Mouse (Mus musculus) heart, postnatal 36 days (tissue): Measurements from ENCODE around the gene Nudt8. TPM values are rescaled to one million over a fixed set of nuclear protein-coding genes. Genes with fewer than 3 reads are reported as not detected.
"Not testable (repeated sequence)": the region's sequence is repeated elsewhere in the genome, so short reads cannot be mapped to it uniquely, and the experiment has no call there.

Source experiments
- DNase-seq, 2 experiments: peaks; one replicate each; pipeline ENCODE4 v3.0.0; 2021 to 2022
- intact Hi-C: fragments of 180-260 bp; cut with DNase I; formaldehyde crosslinking; loops from one replicate; pipeline ENCODE4 v1.15.1; 2025
- total RNA-seq, 2 experiments: library from RNA; stranded (reverse); gene quantifications; 2 replicates each; pipeline ENCODE4 v1.2.3; 2021

The Nudt8 gene
- total RNA-seq = 100 to 1,000 TPM; 126 to 140 TPM

DNA sequence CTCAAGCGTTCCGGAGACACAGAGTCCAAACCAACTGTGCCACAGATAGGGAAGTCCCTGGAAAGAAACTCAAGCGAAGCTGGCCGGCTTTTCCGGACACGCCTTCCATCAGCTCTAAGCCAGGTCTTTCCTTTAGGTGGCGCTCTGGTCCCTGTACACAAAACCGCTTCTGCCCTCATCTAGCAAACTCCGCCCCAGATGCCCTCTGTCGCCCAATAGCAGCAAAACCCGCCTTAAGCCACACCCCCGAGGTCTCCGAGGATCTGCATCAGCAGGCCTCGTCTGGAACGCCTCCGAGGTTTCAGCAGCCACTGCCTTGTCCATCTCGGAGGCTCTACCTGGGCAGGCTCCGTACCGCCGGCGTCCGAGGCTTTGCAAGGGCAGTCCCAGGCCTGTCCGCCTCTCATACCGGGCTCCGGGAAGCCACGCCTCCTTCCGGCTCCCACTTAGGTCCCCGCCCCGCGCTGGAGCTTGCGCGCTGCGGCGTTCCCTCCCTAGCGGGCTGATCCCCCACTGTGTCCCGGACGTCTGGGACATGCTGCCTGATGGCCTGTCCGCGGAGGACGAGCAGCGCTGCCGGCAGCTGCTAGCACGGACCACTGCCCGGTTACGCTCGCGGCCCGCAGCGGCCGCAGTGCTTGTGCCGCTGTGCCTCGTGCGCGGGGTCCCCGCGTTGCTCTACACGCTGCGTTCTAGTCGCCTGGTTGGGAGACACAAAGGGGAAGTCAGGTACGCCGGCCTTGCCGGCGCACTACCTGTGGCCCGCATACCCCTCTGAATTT, at the start of gene Nudt8, which contains the start of gene Gm49405:
Gene Nudt8 (plus strand): TSS at position 462 of the 782 bp plus-strand sequence.
Gene Gm49405 (plus strand): TSS at position 508 of the 782 bp plus-strand sequence.
- intact Hi-C loops = no loop called here
- DNase-seq = peak; percentile 93 to 99

DNA sequence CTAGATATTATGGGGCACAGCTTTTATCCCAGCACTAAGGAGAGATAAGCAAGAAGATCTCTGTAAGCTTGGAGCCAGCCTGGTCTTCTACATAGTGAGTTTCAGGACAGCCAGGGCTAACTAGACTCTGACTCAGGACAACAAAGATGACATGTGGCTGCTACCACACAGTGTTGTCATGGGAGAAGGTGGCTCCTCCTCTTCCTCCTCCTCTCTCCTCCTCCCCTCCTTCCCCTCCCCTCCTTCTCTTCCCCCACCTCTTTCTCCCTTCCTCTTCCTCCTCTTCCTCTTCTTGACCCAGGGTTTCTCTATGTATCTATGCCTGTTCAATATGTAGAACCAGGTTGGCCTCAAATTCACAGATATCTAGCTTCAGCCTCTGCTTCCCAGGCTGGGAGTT, 48.9 kb upstream of the Nudt8 start:
- intact Hi-C loops = no loop called here
- no peak for DNase-seq

GRCm38 (mm10) chr19:3952099-3952498, 48.3 kb upstream of the Nudt8 start:
- no peak for DNase-seq
- intact Hi-C loops = no loop called here

DNA sequence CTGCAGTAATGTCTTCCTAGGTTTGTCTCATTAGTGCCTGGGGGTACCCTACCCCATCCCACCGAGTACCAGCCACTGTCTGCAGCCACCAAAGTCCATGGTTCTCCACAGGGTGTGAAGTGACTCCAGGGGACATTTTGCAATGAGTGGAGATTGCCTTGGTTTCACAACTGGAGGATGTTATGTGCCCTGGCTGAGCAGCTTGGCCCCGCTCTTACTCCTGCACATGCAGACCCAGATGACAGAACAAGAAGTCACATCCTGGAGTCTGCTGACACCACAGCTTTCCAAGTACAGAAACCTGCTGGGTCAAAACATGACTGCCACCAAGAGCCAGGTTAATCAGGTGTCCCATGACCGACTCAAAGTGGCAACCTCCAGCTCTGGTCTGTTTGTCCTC, 45.3 kb upstream of the Nudt8 start:
- intact Hi-C loops = no loop called here
- no peak for DNase-seq

GRCm38 (mm10) chr19:3955804-3956203, 44.6 kb upstream of the Nudt8 start:
- intact Hi-C loops = no loop called here
- no peak for DNase-seq

DNA sequence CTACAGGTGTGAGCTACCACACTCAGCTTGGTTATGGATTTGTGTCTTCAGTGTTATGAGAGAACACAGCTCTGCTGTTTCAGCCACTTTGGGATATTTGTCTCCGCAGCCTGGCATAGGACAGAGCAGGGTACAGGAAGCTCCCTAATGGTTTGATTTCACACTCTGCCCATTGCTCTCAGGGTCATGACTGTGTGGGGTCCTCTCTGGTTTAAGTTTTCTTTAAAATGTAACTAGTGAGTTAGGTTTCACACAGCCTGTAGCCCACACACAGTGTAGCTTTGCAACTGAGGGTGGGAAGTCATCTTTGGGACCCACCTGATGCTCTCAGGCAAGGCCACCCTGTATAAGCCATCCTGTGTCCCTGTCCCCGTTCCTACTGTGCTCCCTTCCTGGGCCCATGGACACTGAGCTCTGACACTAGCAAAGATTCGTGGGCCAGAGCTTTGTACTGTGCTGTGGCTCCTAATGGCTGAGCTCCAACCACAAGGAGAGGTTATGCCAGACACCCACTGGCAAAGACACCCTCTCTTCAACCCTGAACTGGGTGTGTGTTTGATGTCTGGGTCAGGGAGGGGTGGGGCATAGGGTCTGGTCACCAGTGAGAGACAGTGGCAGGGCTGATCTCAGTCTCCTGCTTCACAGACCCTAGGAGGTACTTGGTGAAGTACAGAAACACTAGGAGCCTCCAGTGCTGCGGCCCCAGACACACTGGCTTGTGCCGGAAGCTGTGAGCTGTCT, 42.9 kb upstream of the Nudt8 start:
- DNase-seq, intact Hi-C loops: not testable (repeated sequence)

DNA sequence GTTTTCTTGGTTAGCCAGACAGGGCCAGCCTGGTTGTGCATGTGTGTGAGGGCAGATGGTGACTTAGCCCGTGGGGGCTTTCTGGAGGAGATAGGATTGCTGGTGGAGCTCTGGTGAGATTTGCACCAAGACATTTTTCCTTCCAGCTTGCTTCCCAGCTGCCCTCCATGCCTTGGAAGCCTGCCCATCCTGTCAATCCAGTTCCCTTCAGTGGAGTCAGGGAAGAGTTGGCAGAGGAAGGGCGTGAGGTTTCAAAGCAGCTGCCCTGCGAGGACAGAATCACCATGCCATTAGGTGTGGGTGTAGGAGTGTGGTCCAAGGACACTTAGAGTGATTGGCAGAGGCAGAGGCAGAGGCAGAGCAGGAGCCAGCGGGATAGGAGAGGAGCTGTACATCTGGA, 41.9 kb upstream of the Nudt8 start, which contains the start of gene Aldh3b3:
Gene Aldh3b3 (plus strand): TSS at position 176 of the 400 bp plus-strand sequence.
- intact Hi-C loops = no loop called here
- no peak for DNase-seq

GRCm38 (mm10) chr19:3959030-3959429, 41.4 kb upstream of the Nudt8 start:
- intact Hi-C loops = no loop called here
- no peak for DNase-seq

DNA sequence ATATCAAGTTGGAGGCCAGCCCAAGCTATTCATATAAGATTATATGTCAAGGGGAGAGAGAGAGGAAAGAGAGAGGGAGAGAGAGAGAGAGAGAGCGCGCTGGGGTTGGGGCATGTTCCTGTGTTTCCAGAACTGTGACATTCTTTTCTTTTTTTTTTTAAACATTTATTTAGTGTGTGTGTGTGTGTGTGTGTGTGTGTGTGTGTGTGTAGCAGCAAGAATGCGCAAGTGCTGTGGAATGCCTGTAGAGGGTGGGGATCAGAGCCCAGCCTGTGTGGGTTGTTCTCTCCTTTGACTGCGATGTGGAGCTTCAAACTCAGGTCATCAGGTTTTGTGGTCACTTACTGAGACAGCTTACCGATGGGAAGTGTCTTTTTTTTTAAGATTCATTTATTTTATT, 40.2 kb upstream of the Nudt8 start:
- intact Hi-C loops = no loop called here

GRCm38 (mm10) chr19:3961805-3962204, 38.6 kb upstream of the Nudt8 start:
- DNase-seq, intact Hi-C loops: not testable (repeated sequence)

More for the DNA sequence above, 40.2 kb upstream of the Nudt8 start:
- DNase-seq = no peak

- intact Hi-C loops = no loop called here
- DNase-seq = no peak
Measured at GRCm38 (mm10) chr19:3962469-3962868, 37.9 kb upstream of the Nudt8 start.

DNA sequence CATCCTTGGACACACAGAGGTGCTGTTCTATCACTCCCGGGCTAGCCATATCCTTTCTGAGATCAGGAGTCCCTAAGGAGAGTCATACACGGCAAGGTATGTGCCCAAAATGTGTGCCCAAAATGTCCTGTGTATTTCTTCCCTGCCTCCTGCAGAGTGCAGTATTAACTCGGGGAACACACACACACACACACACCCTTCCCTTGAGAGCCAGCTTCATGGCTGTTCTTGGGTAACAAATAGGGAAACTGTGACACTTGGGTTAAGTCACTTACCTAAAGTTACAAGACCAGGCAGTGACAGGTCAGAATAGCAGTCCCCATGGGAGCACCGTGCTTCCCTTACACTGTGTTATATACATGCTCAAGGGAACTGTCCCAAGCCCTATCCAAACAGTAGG, 36.4 kb upstream of the Nudt8 start:
- intact Hi-C loops = no loop called here
- DNase-seq = no peak

GRCm38 (mm10) chr19:3966330-3967075, 33.9 kb upstream of the Nudt8 start:
- intact Hi-C loops = no loop called here
- DNase-seq = no peak

DNA sequence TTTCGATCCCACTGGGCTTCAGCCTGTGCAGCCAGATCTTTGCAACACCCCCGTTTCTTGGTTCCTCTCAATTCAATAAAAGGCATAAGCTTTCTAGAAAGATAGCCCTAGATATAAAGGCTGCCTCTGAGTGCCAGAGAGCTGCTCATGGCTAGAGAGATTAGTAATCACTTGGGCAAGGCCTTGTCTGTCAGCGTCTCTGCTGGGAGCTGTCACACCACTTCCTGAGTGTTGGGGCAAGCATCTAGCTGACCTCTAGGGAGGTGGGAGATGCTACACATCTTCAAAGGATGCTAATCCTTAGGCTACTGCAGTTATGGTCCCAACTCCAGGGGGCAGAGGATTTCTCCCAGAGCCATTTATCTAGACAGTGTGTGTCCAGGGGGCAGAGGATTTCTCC, 33.1 kb upstream of the Nudt8 start:
- intact Hi-C loops = no loop called here
- no peak for DNase-seq

GRCm38 (mm10) chr19:3972229-3972628, 28.2 kb upstream of the Nudt8 start, which contains the start of gene Aldh3b2:
TSS of gene Aldh3b2 (plus strand) at chr19:3972328.
- intact Hi-C loops = no loop called here
- no peak for DNase-seq

DNA sequence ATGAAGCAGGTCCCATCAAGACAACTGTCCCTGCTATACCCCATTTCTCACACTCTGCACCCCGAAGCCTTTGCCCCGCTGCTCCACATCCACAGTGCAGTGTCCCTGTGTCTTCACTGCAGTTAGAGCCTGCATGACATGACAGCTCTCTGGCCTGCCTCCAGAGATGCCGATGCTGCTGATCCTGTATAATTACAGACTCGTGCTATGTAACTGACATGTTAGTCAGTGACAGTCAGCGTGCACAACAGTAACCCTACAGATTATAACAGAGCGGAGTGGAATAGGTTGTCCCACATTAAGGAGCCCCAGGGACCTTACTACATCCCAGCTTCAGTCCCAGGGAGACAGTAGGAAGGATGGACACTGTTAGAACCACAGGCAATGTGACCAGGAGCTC, 25.8 kb upstream of the Nudt8 start:
- intact Hi-C loops, DNase-seq: not testable (repeated sequence)

- no peak for DNase-seq
- intact Hi-C loops = no loop called here
Measured at GRCm38 (mm10) chr19:3975866-3976265, 24.5 kb upstream of the Nudt8 start.

DNA sequence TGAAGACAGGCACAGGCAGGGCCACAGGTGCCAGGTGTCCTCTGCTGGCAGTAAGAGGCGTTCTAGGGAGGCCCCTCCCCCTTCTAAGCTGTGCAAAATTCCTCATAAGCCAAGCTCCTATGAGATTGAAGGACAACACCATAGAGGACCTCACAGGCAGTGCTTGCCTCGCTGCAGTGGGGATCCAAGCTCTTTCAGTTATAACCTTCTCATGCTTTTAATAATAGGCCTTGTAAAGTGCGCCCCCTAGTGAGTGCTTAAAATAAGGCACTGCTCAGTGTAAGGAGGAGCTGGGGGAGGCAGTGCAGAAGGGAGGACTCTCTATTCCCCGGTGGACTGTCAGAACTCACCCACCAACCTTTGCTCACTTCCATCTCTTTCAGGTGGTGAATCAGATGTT, 20.1 kb upstream of the Nudt8 start:
- intact Hi-C loops = loop anchor here (1.0 to 5.0 kb wide), 3 partner anchors 34 to 258 kb away; no protein-coding TSS in a partner anchor
- peak; percentile 77 to 79 for DNase-seq

- intact Hi-C loops = loop anchor here (1.0 to 5.0 kb wide), 3 partner anchors 35 to 259 kb away; no protein-coding TSS in a partner anchor
- no peak for DNase-seq
Measured at GRCm38 (mm10) chr19:3980917-3981316, 19.5 kb upstream of the Nudt8 start.

- DNase-seq = no peak
- intact Hi-C loops = loop anchor here (5.0 kb wide), 2 partner anchors 191 to 261 kb away; no protein-coding TSS in a partner anchor
Measured at GRCm38 (mm10) chr19:3983527-3984200, 16.7 kb upstream of the Nudt8 start.
